Mouse (Mus musculus) cerebellum, adult 11-12 months (tissue): ENCODE measurements at regions not wholly inside any gene's neighbourhood (a gene's known extent, or its start where the extent isn't known, plus 50 kb on each side); places are given as distances from the start of the nearest gene placed in this dataset.

Source experiments
- DNase-seq: peaks from one replicate; pipeline ENCODE4 v3.0.0; 2022

GRCm38 (mm10) chr17:88116321-88116720 is 51.2 kb upstream of the Fbxo11 start:
- no peak for DNase-seq

- DNase-seq, result no peak
Measured at GRCm38 (mm10) chr17:88118714-88119113, 53.6 kb upstream of the Fbxo11 start.

- no peak for DNase-seq
Measured at GRCm38 (mm10) chr17:88123711-88124110, 58.6 kb upstream of the Fbxo11 start.

GRCm38 (mm10) chr17:88127126-88127525 is 62.0 kb upstream of the Fbxo11 start:
- no peak for DNase-seq

- DNase-seq, result no peak
Measured at GRCm38 (mm10) chr17:88131297-88131696, 66.2 kb upstream of the Fbxo11 start.

GRCm38 (mm10) chr17:88131980-88132379 is 66.9 kb upstream of the Fbxo11 start:
- DNase-seq, result no peak

- no peak for DNase-seq
Measured at GRCm38 (mm10) chr17:88132601-88133346, 67.7 kb upstream of the Fbxo11 start.

GRCm38 (mm10) chr17:88134546-88134945 is 69.5 kb upstream of the Fbxo11 start:
- no peak for DNase-seq

- DNase-seq, result no peak
Measured at GRCm38 (mm10) chr17:88141538-88141937, 76.4 kb upstream of the Fbxo11 start.

- no peak for DNase-seq
Measured at GRCm38 (mm10) chr17:88142003-88142402, 76.9 kb upstream of the Fbxo11 start.

- no peak for DNase-seq
Measured at GRCm38 (mm10) chr17:88142809-88143208, 77.7 kb upstream of the Fbxo11 start.

GRCm38 (mm10) chr17:88143378-88143943 is 78.4 kb upstream of the Fbxo11 start:
- no peak for DNase-seq

- no peak for DNase-seq
Measured at GRCm38 (mm10) chr17:88158550-88158949, 93.5 kb upstream of the Fbxo11 start.

GRCm38 (mm10) chr17:88159212-88159668 is 94.1 kb upstream of the Fbxo11 start:
- no peak for DNase-seq

GRCm38 (mm10) chr17:88159851-88160676 is 95.0 kb upstream of the Fbxo11 start:
- no peak for DNase-seq

- DNase-seq, result no peak
Measured at GRCm38 (mm10) chr17:88160677-88161001, 95.5 kb upstream of the Fbxo11 start.

- DNase-seq, result no peak
Measured at GRCm38 (mm10) chr17:88161766-88162165, 96.7 kb upstream of the Fbxo11 start.

GRCm38 (mm10) chr17:88164805-88165204 is 99.7 kb upstream of the Fbxo11 start:
- no peak for DNase-seq

GRCm38 (mm10) chr17:88165811-88166210 is 100.7 kb upstream of the Fbxo11 start:
- no peak for DNase-seq

- DNase-seq, result no peak
Measured at GRCm38 (mm10) chr17:88168262-88169096, 103.4 kb upstream of the Fbxo11 start.

GRCm38 (mm10) chr17:88171606-88172005 is 106.5 kb upstream of the Fbxo11 start:
- no peak for DNase-seq

- no peak for DNase-seq
Measured at GRCm38 (mm10) chr17:88173354-88174032, 108.4 kb upstream of the Fbxo11 start.
